13 mouse cellular contexts compared by ENCODE assay signal in the genomic region with DNA sequence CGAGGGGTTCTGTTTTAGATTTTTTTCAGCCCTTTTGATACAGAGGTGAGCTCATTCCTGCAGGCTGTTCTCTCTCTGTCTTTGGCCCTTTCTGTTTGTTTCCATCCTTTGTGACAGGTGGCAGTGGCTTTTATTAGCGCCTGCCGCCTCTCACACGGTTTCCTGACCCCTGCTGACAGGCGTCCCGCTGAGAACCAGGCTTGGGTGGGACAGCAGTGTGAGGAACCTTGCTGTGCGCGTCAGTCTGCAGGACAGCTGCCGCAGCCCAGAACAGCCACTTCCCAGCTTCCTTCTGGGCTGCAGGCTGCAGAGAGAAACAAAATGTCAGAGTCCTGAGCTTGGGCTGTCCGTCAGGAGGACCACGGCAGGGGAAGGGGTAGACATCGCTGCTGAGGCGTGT. TPM values are rescaled to one million over a fixed set of nuclear protein-coding genes. Genes with fewer than 3 reads are reported as not detected.
DNase-seq lines count a peak whose midpoint lies in the region; ATAC-seq lines count a peak whose summit lies in the region.
"Had no signal": no experiment of that assay in that cellular context is flagged by ENCODE, and none has a peak within 500 bp of the region (broad histone marks: within the 10 kb centered on the region; RNA-seq: fewer than 3 reads in every experiment).

No protein-coding gene starts in this region.

- H3K27ac ChIP-seq in heart, embryonic 15.5 days: no peak overlapping the region
- H3K27ac ChIP-seq in embryonic facial prominence, embryonic 10.5 days (replicated peaks): 0 out of 2 replicates have a peak overlapping the region, but pooled peaks have one; percentile 25
- H3K27ac ChIP-seq in hindbrain, embryonic 14.5 days: no peak overlapping the region
- 0 out of 2 replicates have a peak overlapping the region, but pooled peaks have one; percentile 32 for H3K27ac ChIP-seq in midbrain, embryonic 14.5 days (replicated peaks; ENCODE audit: low read depth, low read length)

- no peaks in the 10 kb centered on the region for H3K36me3 ChIP-seq in heart, embryonic 15.5 days
- H3K36me3 ChIP-seq in embryonic facial prominence, embryonic 10.5 days (replicated peaks): no peaks in the 10 kb centered on the region
- H3K36me3 ChIP-seq in hindbrain, embryonic 14.5 days (replicated peaks; ENCODE audit: control insufficient read depth, insufficient read depth): no peaks in the 10 kb centered on the region
- H3K36me3 ChIP-seq in midbrain, embryonic 14.5 days (ENCODE audit: control insufficient read depth, insufficient read depth, low read length): no peaks in the 10 kb centered on the region

- no peak overlapping the region for H3K9ac ChIP-seq in heart, embryonic 15.5 days
- peak overlapping the region; percentile 32; the same call in 1 of the 2 replicates for H3K9ac ChIP-seq in hindbrain, embryonic 14.5 days
- H3K9ac ChIP-seq in midbrain, embryonic 14.5 days (replicated peaks; ENCODE audit: low read length): peak overlapping the region; percentile 26

- peaks cover 31% of the 10 kb centered on the region for H3K27me3 ChIP-seq in heart, embryonic 15.5 days
- peaks cover 54% of the 10 kb centered on the region for H3K27me3 ChIP-seq in embryonic facial prominence, embryonic 10.5 days (replicated peaks; ENCODE audit: low read depth, poor library complexity, severe bottlenecking)
- no peaks in the 10 kb centered on the region for H3K27me3 ChIP-seq in hindbrain, embryonic 14.5 days (ENCODE audit: control insufficient read depth, insufficient read depth, low read length)
- H3K27me3 ChIP-seq in midbrain, embryonic 14.5 days (ENCODE audit: control insufficient read depth, insufficient read depth, low read length): no peaks in the 10 kb centered on the region

- peak overlapping the region; percentile 2; the same call in 1 of the 2 replicates for H3K4me3 ChIP-seq in heart, embryonic 15.5 days
- H3K4me3 ChIP-seq in embryonic facial prominence, embryonic 10.5 days: peak overlapping the region; percentile 23; the same call in 1 of the 2 replicates
- no peak overlapping the region for H3K4me3 ChIP-seq in hindbrain, embryonic 14.5 days (replicated peaks; ENCODE audit: low read length)
- no peak overlapping the region for H3K4me3 ChIP-seq in midbrain, embryonic 14.5 days (replicated peaks; ENCODE audit: low read depth, low read length)
- H3K4me3 ChIP-seq: erythroblast, embryonic 14.5 days had no signal

- H3K4me1 ChIP-seq in heart, embryonic 15.5 days (replicated peaks): peaks cover 7% of the 10 kb centered on the region
- H3K4me1 ChIP-seq in embryonic facial prominence, embryonic 10.5 days: peaks cover 48% of the 10 kb centered on the region
- H3K4me1 ChIP-seq in hindbrain, embryonic 14.5 days (replicated peaks; ENCODE audit: control insufficient read depth, insufficient read depth, low read length): peaks cover 20% of the 10 kb centered on the region
- H3K4me1 ChIP-seq in midbrain, embryonic 14.5 days (ENCODE audit: control insufficient read depth, insufficient read depth, low read length): peaks cover 21% of the 10 kb centered on the region

- ATAC-seq in heart, embryonic 15.5 days (replicated peaks; ENCODE audit: insufficient number of reproducible peaks, insufficient read depth, low FRiP score, low read depth): no peak
- ATAC-seq in hindbrain, embryonic 14.5 days (ENCODE audit: low FRiP score): no peak
- no peak for ATAC-seq in midbrain, embryonic 14.5 days (ENCODE audit: low FRiP score, low TSS enrichment)
- ATAC-seq: activated CD4-positive, CD25-positive, alpha-beta regulatory T cell, adult 4 months had no signal

- no peaks in the 10 kb centered on the region for H3K9me3 ChIP-seq in heart, embryonic 15.5 days (replicated peaks)
- H3K9me3 ChIP-seq in embryonic facial prominence, embryonic 10.5 days: no peaks in the 10 kb centered on the region
- no peaks in the 10 kb centered on the region for H3K9me3 ChIP-seq in hindbrain, embryonic 14.5 days (ENCODE audit: control insufficient read depth, low read length)
- H3K9me3 ChIP-seq in midbrain, embryonic 14.5 days (ENCODE audit: control insufficient read depth, low read length): no peaks in the 10 kb centered on the region

- WGBS in heart, embryonic 15.5 days: 6% methylated on average over 13 of the region's 13 CpGs
- WGBS in embryonic facial prominence, embryonic 10.5 days: 9% methylated on average over 13 of the region's 13 CpGs
- 3% methylated on average over 13 of the region's 13 CpGs for WGBS in hindbrain, embryonic 14.5 days
- WGBS in midbrain, embryonic 14.5 days: 3% methylated on average over 13 of the region's 13 CpGs

- H3K4me2 ChIP-seq in heart, embryonic 15.5 days: peak overlapping the region; percentile 44
- peak overlapping the region; percentile 23; the same call in 1 of the 2 replicates for H3K4me2 ChIP-seq in hindbrain, embryonic 14.5 days (replicated peaks)
- H3K4me2 ChIP-seq in midbrain, embryonic 14.5 days (ENCODE audit: low read length): peak overlapping the region; percentile 38

- no peak for DNase-seq in heart, postnatal 36 days
- no peak for DNase-seq in embryonic facial prominence, embryonic 10.5 days (ENCODE audit: low spot score)
- DNase-seq in hindbrain, embryonic 14.5 days (ENCODE audit: low spot score): no peak
- no peak for DNase-seq in midbrain, embryonic 14.5 days
- DNase-seq in frontal cortex, postnatal 36 days (ENCODE audit: low spot score in 2 of 2): no peak
- no peak for DNase-seq in cerebellum, adult 11 months
- no peak for DNase-seq in layer of hippocampus, adult 8-10 months (ENCODE audit: low spot score in 2 of 2)
- DNase-seq: cerebellum, adult 18-20 months; kidney, adult 18-20 months; left cerebral cortex, postnatal 4 days had no signal

- intact Hi-C loops in heart, postnatal 36 days (cut with DNase I): no loop called here

RNA-seq across cellular contexts. Expression of gene Kif26a, which starts 49.0 kb away (rescaled TPM):
- polyA plus RNA-seq in heart, embryonic 15.5 days (2015; fragmentation: Nextera tagmentation; extraction: Ambion mirVana): 2.4 and 3.1 TPM in 2 replicates
- 10 to 100 TPM; 13.8 to 15.5 TPM for total RNA-seq in heart, postnatal 36 days (2021)
- 3.3 and 3.4 TPM in 2 replicates for polyA plus RNA-seq in embryonic facial prominence, embryonic 10.5 days (2016; fragmentation: Nextera tagmentation; extraction: Ambion mirVana)
- 3.1 and 3.4 TPM in 2 replicates for polyA plus RNA-seq in hindbrain, embryonic 14.5 days (2014; fragmentation: Nextera tagmentation; extraction: Ambion mirVana)
- 6.2 and 7.2 TPM in 2 replicates for polyA plus RNA-seq in midbrain, embryonic 14.5 days (2014; fragmentation: Nextera tagmentation; extraction: Ambion mirVana)
- 1 to 10 TPM; 4.4 to 5.6 (median 5.1) TPM for total RNA-seq in layer of hippocampus, adult 8-10 months (2022)
- polyA plus RNA-seq: activated CD4-positive, CD25-positive, alpha-beta regulatory T cell, adult 4 months; erythroblast, embryonic 14.5 days had no signal

Comparison
In these comparisons a context has a peak if more than half of its experiments do, and no peak if none do; other contexts are left out.
1. H3K27ac ChIP-seq: peak in embryonic facial prominence, embryonic 10.5 days (single experiment) and midbrain, embryonic 14.5 days (single experiment); none in heart, embryonic 15.5 days (single experiment) and hindbrain, embryonic 14.5 days (single experiment).
2. H3K4me3 ChIP-seq: peak in heart, embryonic 15.5 days (single experiment) and embryonic facial prominence, embryonic 10.5 days (single experiment); none in hindbrain, embryonic 14.5 days (single experiment) and midbrain, embryonic 14.5 days (single experiment).
3. Peak in every context shown above with its lines, with median percentiles within 50 percentile points of each other: H3K4me2 ChIP-seq.